Mouse (Mus musculus) adrenal gland, adult (tissue): ENCODE measurements around the gene D430019H16Rik.

Source experiments
- DNase-seq, 2 experiments: peaks; one replicate each; pipeline ENCODE4 v3.0.0; 2022 to 2023; ENCODE audit warnings: low spot score in 1 of 2; ENCODE audit not compliant: inconsistent age in 2 of 2

D430019H16Rik gene

DNA sequence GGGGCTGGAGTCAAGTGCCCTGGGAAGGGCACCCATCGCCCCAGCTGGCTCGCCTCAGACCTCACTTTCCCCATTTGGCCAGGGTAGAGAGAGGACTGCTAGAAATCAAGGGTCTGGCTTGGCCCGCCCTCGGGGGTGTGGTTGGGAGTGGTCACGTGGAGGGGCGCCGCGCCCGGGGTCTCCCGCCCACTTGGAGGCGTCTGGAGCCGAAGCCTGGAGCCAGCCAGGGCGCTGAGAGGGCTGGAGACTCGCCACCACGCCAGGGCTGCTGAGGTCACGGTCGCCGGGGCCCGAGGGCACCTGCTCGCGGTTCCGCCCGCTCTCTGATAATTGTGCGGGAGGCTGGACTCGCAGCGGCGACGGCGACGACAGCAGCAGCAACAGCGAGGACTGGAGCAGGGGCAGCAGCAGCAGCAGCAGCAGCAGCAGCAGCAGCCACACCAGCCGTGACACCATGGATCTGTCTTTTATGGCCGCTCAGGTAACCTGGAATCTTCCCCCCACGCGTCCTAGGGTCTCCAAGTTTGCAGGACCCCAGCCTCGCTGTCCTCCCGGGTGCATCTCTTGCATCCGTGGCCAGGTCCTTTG, at the start of gene D430019H16Rik:
Gene D430019H16Rik, plus strand, starts transcription at position 187 of the 588 bp plus-strand sequence.
- peak; percentile 72 to 80 for DNase-seq

DNA sequence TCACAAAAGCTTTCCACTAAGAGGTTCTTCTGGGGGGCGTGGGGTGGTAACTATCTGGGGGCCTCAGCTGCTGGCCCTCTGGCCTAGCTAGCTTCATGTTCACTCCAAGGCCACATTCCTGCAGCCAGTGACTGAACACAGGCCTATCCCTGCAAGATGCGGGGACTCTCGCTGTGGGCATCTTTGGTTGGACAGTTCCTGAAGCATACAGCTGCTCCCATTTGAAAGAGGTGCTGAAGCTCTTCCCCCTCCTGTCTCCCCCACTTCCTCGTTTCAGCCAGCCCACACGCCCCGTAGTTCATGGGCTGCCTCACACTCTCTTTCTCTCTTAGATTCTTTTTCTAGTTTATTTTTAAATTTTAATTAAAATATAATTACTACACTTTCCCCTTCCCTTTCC, 47.6 kb upstream of the D430019H16Rik start:
- DNase-seq: no peak

DNA sequence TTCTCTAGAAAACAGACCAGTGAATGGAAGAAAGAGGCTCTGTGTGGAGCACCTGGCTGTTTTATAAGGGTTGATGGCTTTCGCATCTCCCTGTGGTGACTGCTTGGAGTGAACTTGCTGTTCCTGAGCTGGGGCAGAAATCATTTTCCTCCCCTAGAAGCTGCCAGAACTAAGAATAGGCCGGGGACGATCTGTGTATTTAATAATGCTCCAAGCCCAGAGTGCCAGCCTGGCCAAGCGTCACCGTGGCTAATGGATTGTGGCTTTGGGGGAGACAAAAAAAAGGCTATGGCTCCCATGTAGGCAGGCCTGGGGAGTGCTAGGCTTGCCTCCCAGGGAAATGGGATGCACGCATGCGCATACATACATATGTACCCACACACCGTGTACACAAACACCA, 39.7 kb upstream of the D430019H16Rik start:
- no peak for DNase-seq

DNA sequence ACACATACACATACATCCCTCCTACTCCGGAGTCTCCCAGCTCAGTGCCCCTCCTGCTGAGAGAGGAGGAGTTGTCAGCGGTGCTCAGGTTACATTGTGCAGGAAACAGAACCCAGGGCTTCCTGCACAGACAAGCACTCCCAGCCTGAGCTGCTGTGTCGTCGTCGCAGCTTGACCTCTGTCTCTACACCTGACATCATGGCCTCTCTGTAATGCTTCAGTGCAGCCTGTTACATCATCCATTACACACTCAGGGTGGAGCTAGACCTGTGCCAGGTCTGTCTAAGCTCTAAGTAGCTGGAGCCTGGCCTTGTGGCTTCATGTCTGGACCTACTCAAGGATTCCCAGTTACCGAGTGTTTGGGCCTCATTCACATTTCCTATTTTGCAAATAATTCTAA, 33.2 kb upstream of the D430019H16Rik start:
- DNase-seq: no peak

DNA sequence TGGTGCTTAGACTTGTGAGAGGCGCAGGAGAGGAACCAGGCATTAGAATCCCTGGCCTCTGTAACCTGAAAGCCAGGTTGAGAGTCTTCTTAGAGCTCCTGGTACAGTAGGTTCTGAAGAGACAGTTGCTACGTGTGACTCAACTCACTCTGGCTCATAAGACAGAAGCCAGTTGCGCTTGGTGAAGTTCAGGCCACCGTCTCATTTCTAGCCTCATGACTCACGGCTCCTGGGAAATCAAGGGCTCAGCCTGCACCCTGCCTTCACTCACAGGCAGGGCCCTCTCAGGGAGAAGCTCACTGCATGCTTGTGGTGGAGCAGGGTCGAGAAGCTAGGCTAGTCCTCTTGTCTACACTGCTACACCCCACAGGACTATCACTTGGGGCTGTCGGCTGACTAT, 27.1 kb upstream of the D430019H16Rik start:
- DNase-seq: peak; percentile 53 to 70

DNA sequence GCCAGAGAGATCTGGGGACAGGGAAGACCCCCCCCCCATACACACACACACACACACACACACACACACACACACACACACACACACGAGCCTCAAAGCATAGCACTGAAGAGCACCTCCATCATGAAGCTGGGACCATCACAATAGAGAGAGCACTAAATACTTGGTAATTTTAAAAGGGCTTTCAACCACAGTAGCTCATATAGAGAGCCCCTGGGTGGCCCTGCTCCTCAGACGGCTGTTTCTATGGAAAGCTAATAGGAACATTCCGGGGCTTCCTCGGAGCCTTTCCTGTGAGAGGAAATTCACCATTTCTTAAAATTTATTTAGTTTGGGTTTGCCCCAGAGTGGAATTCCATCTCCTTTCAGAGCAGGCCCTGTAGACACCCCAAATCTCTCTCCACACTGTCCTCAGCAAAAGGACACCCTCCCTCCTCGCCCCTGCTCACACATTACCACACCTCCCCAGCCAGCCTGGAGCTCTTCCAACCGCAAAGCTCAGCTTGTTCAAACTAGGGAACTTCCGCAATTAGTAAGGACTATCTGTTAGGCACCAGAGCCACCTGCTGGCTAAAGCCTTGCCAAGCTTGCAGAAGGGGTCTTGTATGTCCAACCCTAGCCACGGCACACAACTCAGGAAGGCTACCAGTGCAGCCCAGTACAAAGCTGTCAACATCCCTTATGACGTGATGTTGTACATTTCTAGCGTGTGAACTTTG, 26.5 kb upstream of the D430019H16Rik start:
- DNase-seq: peak; percentile 50 to 77

DNA sequence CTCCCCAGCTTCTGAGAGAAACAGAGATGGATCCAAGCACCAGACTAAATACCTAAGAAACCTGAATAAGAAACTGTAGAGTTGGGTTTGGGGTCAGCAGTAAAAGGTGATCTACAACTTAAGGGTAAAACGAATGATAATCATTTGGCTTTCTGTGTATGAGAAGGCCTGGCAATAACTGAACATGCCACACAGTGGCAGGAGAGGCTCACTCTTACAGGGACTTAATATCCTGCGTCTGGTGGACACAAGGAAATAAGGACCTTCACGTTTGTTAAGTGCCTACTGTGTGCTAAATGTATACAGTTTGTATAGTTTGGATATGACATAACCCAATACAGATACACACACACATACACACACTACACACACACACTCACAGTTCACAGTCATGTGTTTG, 21.8 kb upstream of the D430019H16Rik start:
- DNase-seq: no peak

DNA sequence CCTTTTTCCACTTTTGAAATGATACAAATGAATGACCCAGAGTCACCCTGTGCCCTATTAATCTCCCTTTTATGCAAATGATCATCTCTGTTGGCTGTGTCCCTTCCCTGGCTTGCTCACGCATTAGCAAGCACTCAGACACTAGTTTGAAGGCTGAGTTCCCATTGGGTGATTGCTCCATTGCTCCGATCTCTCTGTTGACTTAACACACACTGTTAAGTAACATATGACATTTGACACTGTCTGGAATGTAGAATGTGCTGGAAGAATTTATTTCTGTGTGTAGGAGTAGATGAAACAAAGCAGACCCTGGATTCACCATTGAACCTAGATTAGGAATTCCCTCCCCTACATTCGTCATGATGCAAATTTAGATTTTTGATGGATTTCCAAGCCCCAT, 20.8 kb upstream of the D430019H16Rik start:
- peak in 1 of 2 experiments; percentile 34 for DNase-seq

DNA sequence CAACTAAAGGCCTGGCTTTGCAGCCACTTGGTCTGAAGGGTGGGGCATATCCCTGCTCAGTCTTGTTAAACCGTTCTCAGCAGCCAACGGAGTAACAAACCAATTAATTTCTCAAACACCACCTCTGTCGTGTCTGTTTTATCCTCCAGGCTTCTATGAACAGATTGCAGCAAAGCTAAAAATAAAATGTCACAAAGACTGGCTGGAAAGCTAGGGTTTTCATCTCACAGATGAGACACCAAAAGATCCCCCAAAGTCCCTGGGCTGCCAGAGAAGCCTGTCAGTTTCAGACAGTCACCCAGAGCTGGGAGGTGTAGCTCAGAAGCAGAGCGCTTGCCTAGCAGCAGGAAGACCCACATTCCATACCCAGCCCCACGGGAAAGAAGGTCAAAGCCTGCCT, 15.4 kb upstream of the D430019H16Rik start:
- DNase-seq: no peak

DNA sequence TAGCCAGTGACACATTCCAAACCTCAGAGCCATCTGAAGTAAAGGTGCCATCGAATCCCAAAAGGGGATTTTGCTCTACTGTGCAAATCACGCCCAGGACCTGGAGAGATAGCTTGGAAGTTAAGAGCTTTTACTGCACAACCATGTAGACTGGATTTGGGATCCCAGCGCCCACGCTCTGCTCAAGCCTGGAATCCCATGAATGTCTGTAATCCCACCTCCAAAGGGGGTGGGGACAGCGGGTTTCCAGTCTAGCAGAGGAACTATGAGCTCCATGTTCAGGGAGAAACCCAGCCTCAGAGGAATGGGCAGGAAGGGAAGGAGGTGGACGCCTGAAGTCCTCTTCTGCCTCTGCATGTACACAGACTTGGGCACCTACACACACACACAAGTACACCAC, 13.7 kb upstream of the D430019H16Rik start:
- no peak for DNase-seq

DNA sequence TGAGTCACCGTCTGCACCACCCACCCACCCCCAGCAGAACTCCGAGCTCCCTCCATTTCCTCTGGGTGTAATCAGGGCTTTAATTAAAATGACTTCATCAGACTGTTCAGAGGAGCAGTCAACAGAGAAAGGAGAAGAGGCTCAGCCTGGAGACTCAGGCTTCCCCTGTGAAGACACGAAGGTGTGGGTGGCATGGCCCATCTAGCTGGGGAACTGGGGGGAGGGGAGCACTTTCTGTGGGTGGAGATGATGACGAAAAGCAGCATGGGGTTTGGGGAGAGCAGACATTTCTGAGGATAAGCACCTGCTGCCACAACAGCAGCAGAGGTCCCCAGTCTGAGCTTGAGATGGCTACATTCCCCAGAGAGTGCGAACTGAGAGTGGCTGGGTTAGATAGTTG, 10.1 kb upstream of the D430019H16Rik start:
- DNase-seq: no peak

DNA sequence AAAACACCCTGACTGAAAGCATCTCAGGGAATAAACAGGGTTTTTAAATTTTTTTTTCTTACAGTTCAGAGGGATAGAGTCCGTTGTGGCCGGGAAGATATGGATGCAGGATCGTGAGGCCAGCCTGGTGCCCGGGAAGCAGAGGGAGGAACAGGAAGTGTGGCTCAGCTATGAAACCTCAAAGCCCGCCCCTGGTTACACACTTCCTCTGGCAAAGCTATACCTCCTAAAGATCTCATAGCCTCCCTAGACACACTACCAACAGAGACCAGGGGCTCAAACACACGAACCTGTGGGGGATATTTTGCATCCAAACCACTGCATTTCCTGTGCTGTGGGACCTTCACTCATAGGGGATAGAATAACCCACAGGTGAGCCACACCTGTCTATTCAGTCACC, 7.9 kb upstream of the D430019H16Rik start:
- DNase-seq: no peak

DNA sequence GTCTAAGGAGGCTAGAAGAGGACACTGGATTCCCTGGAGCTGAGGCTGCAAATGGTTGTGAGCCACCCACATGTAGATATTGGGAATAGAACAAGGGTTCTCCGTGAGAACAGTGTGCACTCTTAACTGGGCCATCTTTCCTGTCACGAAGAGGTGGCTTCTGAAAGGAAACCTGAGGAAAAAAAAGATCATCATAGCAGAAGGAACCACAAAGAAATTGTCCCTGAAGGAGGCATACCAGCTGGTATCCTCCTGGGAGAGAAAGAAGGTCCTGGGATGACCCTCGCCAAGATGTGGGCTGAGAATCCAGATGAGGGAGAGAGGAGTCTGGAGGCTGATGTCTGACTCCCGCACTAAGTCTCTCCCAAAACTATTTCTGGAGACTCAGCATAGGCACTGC, 4.4 kb upstream of the D430019H16Rik start:
- DNase-seq: no peak

DNA sequence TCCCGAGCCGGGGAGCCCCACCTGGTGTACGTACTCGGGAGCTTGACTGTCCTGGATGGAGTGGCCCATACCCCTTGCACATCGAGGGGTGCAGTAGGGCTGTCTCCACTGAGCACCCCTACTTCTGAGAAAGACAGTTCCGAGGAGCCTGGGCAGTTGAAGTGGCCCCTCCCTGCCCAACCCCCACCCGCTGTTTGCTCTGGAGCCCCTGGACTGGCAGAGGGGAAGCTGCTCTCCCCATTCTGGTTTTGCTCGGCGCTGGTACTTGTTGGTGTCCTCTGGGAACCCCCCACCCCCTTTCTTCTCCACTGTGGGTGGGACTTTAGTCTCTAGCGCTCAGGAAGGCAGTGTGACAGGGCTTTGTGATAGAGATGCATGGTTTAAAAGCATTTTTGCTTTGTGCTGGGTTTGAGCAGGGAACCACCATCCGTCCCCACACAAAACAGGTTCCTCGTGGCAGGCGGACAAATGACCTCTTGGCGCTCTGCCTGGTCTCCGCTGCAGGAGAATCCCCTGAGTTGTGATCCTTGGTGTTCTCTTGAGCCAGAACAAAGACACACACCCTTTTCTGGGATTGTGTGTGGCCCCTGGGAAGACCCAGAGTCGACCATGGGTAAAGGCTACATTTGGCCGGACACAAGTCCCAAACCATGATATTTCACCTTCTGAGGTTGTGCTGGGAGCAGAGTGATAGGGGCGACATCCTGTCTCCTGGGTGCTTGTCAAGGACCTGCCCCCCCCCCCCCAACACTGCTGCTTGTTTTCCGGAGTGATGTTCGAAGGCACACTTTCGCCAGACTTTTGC, 804 bp downstream of the D430019H16Rik start:
- peak in 1 of 2 experiments; percentile 45 for DNase-seq

DNA sequence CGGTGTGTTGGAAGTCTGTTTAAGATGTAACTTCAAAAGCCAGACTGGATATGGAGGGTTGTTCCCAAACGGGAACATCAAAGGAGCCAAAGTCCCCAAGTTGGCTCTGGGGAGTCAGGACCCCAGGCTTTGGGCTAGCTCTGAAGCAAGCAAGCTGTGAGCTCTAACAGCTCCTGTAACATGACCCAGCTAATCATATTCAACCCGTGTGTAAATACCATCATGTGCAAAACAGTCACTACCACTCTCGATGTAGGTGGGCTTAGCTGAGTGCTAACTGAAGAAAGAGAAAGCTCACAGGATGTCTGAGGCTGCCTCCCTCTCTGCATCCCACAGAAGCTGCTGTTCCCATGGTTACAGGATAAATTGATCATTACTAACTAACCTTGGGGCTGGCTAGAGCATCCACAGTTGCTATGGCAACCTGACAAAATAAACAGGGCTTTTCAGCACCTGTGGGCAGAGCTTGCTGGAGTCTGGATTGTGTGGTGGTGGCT, 1.5 kb downstream of the D430019H16Rik start:
- no peak for DNase-seq

DNA sequence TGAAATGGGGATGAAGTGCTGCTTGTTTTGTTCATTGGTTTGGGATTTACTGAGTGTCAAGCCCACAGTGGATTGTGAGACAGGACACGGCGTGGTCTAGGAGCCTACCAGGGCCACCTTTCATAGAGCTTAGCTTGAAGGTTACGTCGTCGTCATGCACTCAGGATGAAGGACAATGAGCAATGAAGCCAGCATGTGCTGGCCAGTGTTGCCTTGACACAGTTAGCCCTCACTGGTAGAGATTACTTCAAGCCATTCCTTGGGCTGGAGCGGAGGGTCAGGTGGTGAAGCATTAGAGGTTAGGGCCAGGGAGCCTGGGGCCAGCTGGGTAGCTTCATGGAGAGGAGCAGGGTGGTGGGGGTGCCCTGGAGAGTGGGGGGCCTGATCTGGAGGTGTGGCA, 5.1 kb downstream of the D430019H16Rik start:
- peak; percentile 67 to 81 for DNase-seq

DNA sequence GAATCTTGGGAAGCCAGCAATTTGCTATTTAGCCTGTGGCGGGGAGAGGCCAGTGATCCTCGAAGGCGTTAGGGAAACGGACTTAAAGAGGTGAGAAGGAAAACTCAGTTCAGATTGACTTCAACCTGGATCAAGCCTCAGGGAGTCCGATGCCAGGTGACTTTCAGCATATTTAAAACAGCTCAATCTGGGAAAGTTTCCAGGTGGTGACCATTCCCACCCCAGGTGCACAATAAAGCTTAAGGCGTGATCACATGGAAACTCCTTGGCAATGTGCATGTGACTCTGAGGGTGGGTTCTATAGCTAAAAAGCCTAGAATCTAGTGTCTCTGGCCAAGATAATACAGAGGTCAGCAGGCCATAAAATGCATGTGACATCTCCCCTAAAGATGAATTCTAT, 7.4 kb downstream of the D430019H16Rik start:
- no peak for DNase-seq

DNA sequence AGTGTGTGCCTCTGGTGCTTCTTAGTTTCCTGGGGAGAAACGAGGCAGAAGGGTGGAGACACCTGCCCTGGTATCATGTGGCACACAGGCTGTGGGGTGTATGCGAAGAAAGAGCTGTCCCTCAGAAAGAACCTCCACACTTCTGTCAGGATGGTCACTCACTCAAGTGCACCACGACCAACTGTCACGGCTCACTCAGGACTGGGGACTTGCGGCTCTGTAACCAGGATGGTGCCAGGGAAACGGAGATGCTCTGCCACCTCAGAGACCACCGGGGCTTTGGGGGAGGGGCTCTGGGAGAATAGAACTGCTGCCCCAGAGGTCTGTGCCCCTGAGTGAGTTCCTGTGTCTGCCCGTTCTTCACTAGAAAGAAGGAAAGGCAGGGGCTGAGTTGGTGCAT, 15.4 kb downstream of the D430019H16Rik start:
- no peak for DNase-seq

DNA sequence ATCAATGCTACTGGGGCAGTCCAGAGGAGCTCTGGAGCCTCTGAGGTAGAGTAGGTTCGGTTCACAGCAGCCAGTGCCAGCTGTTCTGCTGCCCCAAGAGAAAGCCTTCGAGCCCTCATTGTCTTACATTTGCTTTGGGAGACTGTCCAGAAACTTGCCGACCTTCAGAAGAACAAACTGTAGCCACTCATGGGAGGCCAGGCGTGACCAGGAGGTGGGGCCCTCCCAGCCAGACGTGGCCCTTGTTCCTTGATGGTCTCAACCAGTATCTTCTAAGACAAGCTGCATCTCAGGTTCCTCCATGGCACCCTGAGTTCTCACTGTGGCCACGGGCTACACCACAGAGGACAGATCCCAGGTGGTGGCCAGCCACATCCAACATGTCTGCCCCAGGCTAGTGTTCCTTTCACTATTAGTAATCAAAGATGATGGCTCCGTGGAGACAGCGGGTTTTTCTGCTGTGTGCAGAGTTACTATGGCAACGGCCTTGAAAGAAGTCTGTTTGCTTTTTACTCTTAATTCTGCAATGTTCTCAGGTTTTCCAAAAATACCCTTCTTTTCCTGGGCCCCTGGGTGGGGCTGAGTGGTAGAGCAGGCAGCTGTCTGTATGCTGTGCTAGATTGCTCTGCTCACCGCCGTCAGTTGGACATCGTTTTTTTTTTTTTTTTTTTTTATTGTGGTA, 21.7 kb downstream of the D430019H16Rik start:
- peak; percentile 67 to 72 for DNase-seq

DNA sequence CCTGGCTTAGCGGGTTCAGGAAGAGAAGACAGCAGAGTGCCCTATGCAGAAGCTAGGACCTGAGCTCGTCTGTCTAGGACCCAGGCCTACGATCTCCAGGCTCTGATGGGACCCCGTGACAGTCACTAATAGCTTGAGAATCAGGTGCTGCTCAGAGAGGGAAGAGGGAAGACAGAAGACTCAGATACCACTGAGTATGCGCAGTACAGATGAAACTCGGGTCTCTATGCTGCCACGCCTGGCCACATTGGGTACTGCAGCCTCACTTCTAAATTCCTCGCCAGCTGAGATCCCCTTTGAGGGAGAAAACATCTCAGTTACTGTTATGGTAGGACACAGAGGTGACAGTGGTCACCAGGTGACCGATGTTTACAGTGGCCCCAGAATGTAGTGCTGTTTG, 22.8 kb downstream of the D430019H16Rik start:
- DNase-seq: peak in 1 of 2 experiments; percentile 84

DNA sequence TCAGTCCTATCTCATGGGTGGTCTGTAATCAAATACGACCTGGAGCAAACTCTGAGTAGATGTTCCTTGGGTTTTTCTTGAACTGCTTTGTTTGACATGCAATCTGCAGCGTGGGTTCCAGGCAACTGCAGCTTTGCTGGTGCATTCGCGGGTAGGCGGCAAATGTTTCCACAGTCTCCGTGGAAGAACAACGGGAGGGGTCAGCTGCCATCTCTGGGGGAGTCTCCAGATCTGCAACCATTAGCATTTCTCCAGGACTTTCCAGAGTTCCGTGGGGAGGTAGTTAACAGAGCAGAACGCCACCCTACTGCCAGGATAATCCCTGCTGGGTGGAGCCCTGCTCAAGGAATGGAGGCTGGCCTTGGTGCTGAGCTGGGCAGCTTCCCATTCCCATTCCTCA, 23.3 kb downstream of the D430019H16Rik start:
- DNase-seq: no peak
